Mouse (Mus musculus) limb, embryonic 13.5 days (tissue): ENCODE measurements around the gene Parp8. TPM values are rescaled to one million over a fixed set of nuclear protein-coding genes. Genes with fewer than 3 reads are reported as not detected.

Source experiments
- ATAC-seq: fragments of 200-750 bp; cut with Nextera tagmentation; 2 replicates; pipeline ENCODE4 v1.8.0; 2017; ENCODE audit warnings: low read depth, moderate number of reproducible peaks, moderate TSS enrichment; ENCODE audit not compliant: low FRiP score
- H3K27ac ChIP-seq: fragments of 300-500 bp; sonication (generic); 2 replicates; pipeline ENCODE4 v1.5.1; 2015; ENCODE audit warnings: inconsistent platforms, mild to moderate bottlenecking, moderate library complexity
- H3K27me3 ChIP-seq: fragments of 300-500 bp; sonication (generic); 2 replicates; pipeline ENCODE4 v1.6.1; 2015; ENCODE audit warnings: mild to moderate bottlenecking, inconsistent platforms
- H3K36me3 ChIP-seq: fragments of 300-500 bp; sonication (generic); 2 replicates; pipeline ENCODE4 v1.6.1; 2015; ENCODE audit warnings: inconsistent platforms, mild to moderate bottlenecking, moderate library complexity
- H3K4me1 ChIP-seq: fragments of 300-500 bp; sonication (generic); 2 replicates; pipeline ENCODE4 v1.6.1; 2015; ENCODE audit warnings: inconsistent platforms
- H3K4me2 ChIP-seq: fragments of 300-500 bp; sonication (generic); replicated peaks from 2 replicates; pipeline ENCODE4 v1.6.1; 2015; ENCODE audit warnings: inconsistent platforms, mild to moderate bottlenecking, moderate library complexity
- H3K4me3 ChIP-seq: fragments of 300-500 bp; sonication (generic); 2 replicates; pipeline ENCODE4 v1.5.1; 2015; ENCODE audit warnings: moderate library complexity, mild to moderate bottlenecking, inconsistent platforms
- H3K9ac ChIP-seq: fragments of 300-500 bp; sonication (generic); 2 replicates; pipeline ENCODE4 v1.6.1; 2015; ENCODE audit warnings: mild to moderate bottlenecking, inconsistent platforms
- H3K9me3 ChIP-seq: fragments of 300-500 bp; sonication (generic); 2 replicates; pipeline ENCODE4 v1.6.1; 2016; ENCODE audit warnings: inconsistent platforms
- WGBS: fragments of 180-500 bp; shearing (Covaris S2); methylation state at CpG from one replicate; pipeline ENCODE4 v1.1.7; 2015; 5-methylcytosine and 5-hydroxymethylcytosine counted together
- polyA plus RNA-seq: library from polyadenylated mRNA; unstranded; fragments of >200 nt; fragmentation: Nextera tagmentation; extraction: Ambion mirVana; gene quantifications from 2 replicates; pipeline ENCODE4 v1.2.1, GENCODE M21; 2015

Parp8 gene
- polyA plus RNA-seq, 1 experiment from 2014 or later: 21.8 TPM

DNA sequence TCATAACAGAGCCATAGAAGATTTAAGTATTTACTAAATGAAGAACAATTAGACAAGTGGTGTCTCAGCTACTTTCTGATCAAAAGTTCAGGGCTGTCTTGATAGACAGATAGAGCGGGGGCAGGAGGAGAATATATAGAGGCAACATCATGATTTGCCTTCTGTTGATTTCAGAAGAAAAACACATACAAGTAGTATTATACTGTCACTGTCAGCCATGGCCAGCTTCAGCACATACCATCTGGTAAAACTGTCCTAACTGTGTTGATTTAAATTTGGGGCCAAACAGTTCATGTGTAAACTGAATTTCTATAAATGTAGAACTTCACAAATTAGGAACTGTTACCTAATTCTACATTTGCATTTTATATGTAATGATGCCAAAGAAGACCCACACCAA lies 127.6 kb downstream of the Parp8 start:
- Histone ChIP-seq H3K4me2 (no peak overlapping the region), H3K4me1 (no peaks in the 10 kb centered on the region), H3K27ac (no peak overlapping the region), H3K27me3 (no peaks in the 10 kb centered on the region), H3K9me3 (no peaks in the 10 kb centered on the region), H3K36me3 (peaks cover 32% of the 10 kb centered on the region), H3K4me3 (no peak overlapping the region), H3K9ac (no peak overlapping the region)
- 91% methylated on average over 1 of the region's 1 CpGs for WGBS
- ATAC-seq: no peak

- 53% methylated on average over 9 of the region's 9 CpGs for WGBS
Measured at GRCm38 (mm10) chr13:116884422-116884942, 140.9 kb downstream of the Parp8 start.

DNA sequence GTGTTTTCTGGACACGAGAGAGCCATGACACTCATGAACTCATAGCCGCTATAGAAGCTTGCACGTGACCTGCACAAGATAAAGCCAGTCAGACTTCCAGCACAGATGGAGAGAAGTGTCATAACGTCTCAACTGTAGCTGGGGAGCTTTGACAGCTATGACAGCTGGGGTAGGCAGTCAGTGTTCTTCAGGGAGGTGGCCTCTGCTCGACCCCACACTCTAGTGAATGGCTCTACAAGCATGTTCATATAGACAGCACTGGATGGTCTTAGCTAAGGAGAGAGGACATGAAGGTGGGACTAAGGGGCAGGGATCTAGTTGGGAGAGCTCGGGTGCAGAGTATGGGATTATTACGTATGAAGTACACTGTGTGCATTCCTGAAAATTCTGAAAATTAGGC lies 143.1 kb downstream of the Parp8 start:
- no peaks in the 10 kb centered on the region for H3K9me3 ChIP-seq
- ATAC-seq: no peak
- no peaks in the 10 kb centered on the region for H3K27me3 ChIP-seq
- no peak overlapping the region for H3K27ac ChIP-seq
- H3K9ac ChIP-seq: no peak overlapping the region
- no peaks in the 10 kb centered on the region for H3K4me1 ChIP-seq
- peaks cover 9% of the 10 kb centered on the region for H3K36me3 ChIP-seq
- H3K4me3 ChIP-seq: no peak overlapping the region
- no peak overlapping the region for H3K4me2 ChIP-seq
- 84% methylated on average over 7 of the region's 7 CpGs for WGBS

More at GRCm38 (mm10) chr13:116884422-116884942, 140.9 kb downstream of the Parp8 start:
- H3K27ac ChIP-seq: no peak overlapping the region
- H3K9me3 ChIP-seq: no peaks in the 10 kb centered on the region
- H3K27me3 ChIP-seq: no peaks in the 10 kb centered on the region
- H3K9ac ChIP-seq: no peak overlapping the region
- no peak overlapping the region for H3K4me3 ChIP-seq
- no peaks in the 10 kb centered on the region for H3K4me1 ChIP-seq
- H3K4me2 ChIP-seq: no peak overlapping the region
- peaks cover 9% of the 10 kb centered on the region for H3K36me3 ChIP-seq
- ATAC-seq: no peak

GRCm38 (mm10) chr13:116879580-116880192 lies 145.7 kb downstream of the Parp8 start:
- Histone ChIP-seq H3K27me3 (no peaks in the 10 kb centered on the region), H3K9me3 (no peaks in the 10 kb centered on the region), H3K9ac (no peak overlapping the region), H3K4me3 (no peak overlapping the region), H3K4me1 (no peaks in the 10 kb centered on the region), H3K27ac (no peak overlapping the region), H3K4me2 (no peak overlapping the region), H3K36me3 (peaks cover 12% of the 10 kb centered on the region)
- 94% methylated on average over 10 of the region's 10 CpGs for WGBS
- no peak for ATAC-seq

DNA sequence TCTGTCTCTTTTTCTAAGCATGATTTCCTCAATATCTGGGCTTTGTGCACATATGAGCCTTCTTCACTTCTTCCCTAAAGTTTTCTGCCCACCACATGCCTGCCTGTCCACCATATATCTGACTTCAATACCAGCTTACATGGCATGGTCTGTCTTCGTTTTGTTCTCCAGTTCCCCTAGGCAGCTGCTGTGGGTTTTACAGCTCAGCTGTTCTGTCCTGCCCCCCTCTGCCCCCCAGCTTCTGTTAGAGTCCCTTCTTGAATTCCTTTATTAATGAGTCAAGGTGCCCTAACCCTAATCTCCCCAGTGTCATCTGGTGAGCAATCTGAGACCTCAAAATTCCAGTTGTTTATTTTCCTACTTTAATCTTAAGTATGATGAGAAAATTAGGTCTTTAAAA lies 155.1 kb downstream of the Parp8 start:
- Histone ChIP-seq H3K27me3 (no peaks in the 10 kb centered on the region), H3K9me3 (no peaks in the 10 kb centered on the region), H3K36me3 (peaks cover 29% of the 10 kb centered on the region), H3K9ac (no peak overlapping the region), H3K4me1 (no peaks in the 10 kb centered on the region), H3K27ac (no peak overlapping the region), H3K4me2 (no peak overlapping the region), H3K4me3 (no peak overlapping the region)
- no peak for ATAC-seq
- WGBS: 53% methylated on average over 1 of the region's 1 CpGs

GRCm38 (mm10) chr13:116843937-116844336 lies 181.4 kb downstream of the Parp8 start:
- no peak for ATAC-seq
- no peak overlapping the region for H3K4me2 ChIP-seq
- WGBS: 87% methylated on average over 5 of the region's 5 CpGs
- no peak overlapping the region for H3K9ac ChIP-seq
- no peaks in the 10 kb centered on the region for H3K9me3 ChIP-seq
- H3K27ac ChIP-seq: no peak overlapping the region
- H3K4me1 ChIP-seq: no peaks in the 10 kb centered on the region
- no peak overlapping the region for H3K4me3 ChIP-seq
- H3K36me3 ChIP-seq: no peaks in the 10 kb centered on the region
- H3K27me3 ChIP-seq: no peaks in the 10 kb centered on the region

DNA sequence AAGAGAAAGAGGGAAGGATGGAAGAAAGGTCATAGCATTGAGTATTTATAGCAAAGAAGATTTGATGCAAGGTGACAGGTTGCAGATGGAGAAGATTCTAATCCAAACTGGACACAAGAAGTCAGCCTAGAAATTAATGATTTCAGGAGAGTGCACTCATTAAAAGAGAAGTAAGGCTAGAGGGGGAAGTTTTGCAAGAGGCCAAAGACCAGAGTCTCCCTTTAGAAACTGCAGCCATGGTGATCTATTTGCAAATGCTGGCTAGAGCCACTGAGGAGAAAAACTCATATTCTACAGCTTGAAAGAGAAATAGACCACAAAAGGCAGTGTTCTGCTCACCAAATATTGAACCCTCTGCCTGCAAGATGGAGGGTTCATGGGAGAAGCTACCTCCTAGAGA lies 194.4 kb downstream of the Parp8 start:
- no peak for ATAC-seq
- H3K4me2 ChIP-seq: no peak overlapping the region

GRCm38 (mm10) chr13:116829015-116829414 lies 196.3 kb downstream of the Parp8 start:
- Histone ChIP-seq H3K27ac (no peak overlapping the region), H3K4me2 (no peak overlapping the region), H3K27me3 (no peaks in the 10 kb centered on the region), H3K4me1 (no peaks in the 10 kb centered on the region), H3K4me3 (no peak overlapping the region), H3K9ac (no peak overlapping the region), H3K36me3 (no peaks in the 10 kb centered on the region), H3K9me3 (no peaks in the 10 kb centered on the region)
- no peak for ATAC-seq
- WGBS: 83% methylated on average over 3 of the region's 3 CpGs

More for the DNA sequence above, 194.4 kb downstream of the Parp8 start:
- H3K4me1 ChIP-seq: no peaks in the 10 kb centered on the region
- H3K27ac ChIP-seq: no peak overlapping the region
- H3K4me3 ChIP-seq: no peak overlapping the region
- H3K9ac ChIP-seq: no peak overlapping the region
- H3K27me3 ChIP-seq: no peaks in the 10 kb centered on the region
- no peaks in the 10 kb centered on the region for H3K9me3 ChIP-seq
- no peaks in the 10 kb centered on the region for H3K36me3 ChIP-seq

- WGBS: 70% methylated on average over 1 of the region's 1 CpGs
- Histone ChIP-seq H3K36me3 (no peaks in the 10 kb centered on the region), H3K4me1 (no peaks in the 10 kb centered on the region), H3K4me3 (no peak overlapping the region), H3K9me3 (no peaks in the 10 kb centered on the region), H3K27ac (no peak overlapping the region), H3K9ac (no peak overlapping the region), H3K4me2 (no peak overlapping the region), H3K27me3 (no peaks in the 10 kb centered on the region)
- no peak for ATAC-seq
Measured at GRCm38 (mm10) chr13:116811456-116811855, 213.9 kb downstream of the Parp8 start.

Other genes starting within 250 kb of the Parp8 start
- gene Emb, start 183.0 kb upstream of the Parp8 start, polyA plus RNA-seq: 16.9 and 19.9 TPM in 2 replicates
- 0.11 and 0.29 TPM in 2 replicates for gene Gm17509, start 195.5 kb upstream of the Parp8 start, polyA plus RNA-seq